Mouse (Mus musculus): ENCODE results near the gene Ggps1. TPM values are rescaled to one million over a fixed set of nuclear protein-coding genes. Genes with fewer than 3 reads are reported as not detected.
"Not testable (repeated sequence)": the region's sequence is repeated elsewhere in the genome, so short reads cannot be mapped to it uniquely, and the experiment has no call there.

The Ggps1 gene
- total RNA-seq, 2 experiments from 2014 or later, result 48.3 to 54.1 TPM

GRCm38 (mm10) chr13:14043851-14044250 is 19.4 kb downstream of the Ggps1 start:
- DNase-seq (ENCODE audit: low spot score in 2 of 2), result no peak
- intact Hi-C loops (cut with DNase I), result no loop called here

DNA sequence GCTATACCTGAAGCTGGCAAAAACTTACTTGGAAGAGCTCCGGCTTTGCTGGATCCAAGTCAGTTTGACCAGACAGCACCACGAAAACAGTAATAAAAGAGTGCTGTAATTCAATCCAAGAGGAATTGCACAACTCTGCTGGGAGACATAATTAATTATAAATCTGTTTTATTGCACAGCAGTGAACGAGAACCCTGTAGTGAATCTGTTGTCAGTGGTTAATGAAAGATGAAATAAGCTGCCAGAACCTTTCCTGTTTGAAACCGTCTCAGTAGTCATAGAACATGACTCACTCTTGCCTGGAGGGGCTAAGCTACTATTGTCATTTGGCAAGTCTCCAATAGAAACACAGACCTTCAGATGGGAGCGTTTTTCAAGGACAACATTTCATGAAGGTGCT is 23.1 kb downstream of the Ggps1 start:
- intact Hi-C loops (cut with DNase I), result no loop called here
- peak in 1 of 2 experiments; percentile 9 for DNase-seq (ENCODE audit: low spot score in 2 of 2)

DNA sequence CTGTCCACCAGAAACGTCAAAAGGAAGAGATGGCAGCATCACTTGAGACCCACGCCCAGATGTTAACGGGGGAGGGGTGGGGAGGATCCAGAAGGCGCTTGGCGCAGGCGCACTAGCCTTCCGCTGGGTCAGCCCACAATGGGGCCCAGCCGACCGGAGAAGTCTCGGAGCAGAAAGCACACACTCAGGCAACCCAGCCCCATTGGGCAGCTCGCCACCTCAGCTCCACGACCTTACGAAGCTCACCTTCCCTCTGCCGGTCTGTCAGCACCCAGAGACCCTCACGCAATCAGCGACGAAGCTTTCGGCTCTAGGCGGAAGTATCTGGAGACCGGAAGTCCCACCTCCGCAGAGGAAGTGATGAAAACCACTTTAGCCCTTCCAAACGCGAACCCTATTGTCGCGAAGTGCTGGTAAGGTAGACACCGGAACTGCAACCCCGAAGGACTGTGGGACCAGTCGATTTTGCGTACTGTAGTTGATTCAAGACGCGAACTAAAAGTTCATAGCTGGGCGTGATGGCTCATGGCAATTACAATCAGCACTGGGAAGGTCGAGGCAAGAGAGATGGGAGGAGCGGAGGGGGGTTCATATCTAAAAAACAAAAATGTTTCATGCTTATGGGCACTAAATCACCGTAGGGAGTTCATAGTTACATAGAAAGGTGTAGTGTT is 23.9 kb downstream of the Ggps1 start, which contains the start of gene Tbce:
TSS of gene Tbce (minus strand) at position 347 of the 674 bp plus-strand sequence.
- DNase-seq (ENCODE audit: low spot score in 2 of 2), result peak; percentile 91 to 93
- intact Hi-C loops (cut with DNase I), result loop anchor here (5.0 kb wide), 1 partner anchor 87 kb away; the partner anchor contains the start of gene B3galnt2

DNA sequence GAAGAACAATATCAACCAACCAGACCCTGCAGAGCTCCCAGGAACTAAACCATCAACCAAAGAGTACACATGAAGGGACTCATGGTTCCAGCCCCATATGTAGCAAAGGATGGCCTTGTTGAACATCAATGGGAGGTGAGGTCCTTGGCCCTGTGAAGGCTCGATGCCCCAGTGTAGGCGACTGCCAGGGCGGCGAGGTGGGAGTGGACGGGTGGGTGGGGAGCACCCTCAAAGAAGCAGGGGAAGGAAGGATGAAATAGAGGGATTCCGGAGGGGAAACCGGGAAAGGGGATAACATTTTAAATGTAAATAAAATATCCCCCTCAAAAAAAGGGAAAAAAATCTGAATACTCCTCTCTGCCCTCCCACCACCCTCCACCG is 24.4 kb downstream of the Ggps1 start:
- no peak for DNase-seq (ENCODE audit: low spot score in 2 of 2)
- intact Hi-C loops (cut with DNase I), result loop anchor here (5.0 kb wide), 1 partner anchor 87 kb away; the partner anchor contains the start of gene B3galnt2

DNA sequence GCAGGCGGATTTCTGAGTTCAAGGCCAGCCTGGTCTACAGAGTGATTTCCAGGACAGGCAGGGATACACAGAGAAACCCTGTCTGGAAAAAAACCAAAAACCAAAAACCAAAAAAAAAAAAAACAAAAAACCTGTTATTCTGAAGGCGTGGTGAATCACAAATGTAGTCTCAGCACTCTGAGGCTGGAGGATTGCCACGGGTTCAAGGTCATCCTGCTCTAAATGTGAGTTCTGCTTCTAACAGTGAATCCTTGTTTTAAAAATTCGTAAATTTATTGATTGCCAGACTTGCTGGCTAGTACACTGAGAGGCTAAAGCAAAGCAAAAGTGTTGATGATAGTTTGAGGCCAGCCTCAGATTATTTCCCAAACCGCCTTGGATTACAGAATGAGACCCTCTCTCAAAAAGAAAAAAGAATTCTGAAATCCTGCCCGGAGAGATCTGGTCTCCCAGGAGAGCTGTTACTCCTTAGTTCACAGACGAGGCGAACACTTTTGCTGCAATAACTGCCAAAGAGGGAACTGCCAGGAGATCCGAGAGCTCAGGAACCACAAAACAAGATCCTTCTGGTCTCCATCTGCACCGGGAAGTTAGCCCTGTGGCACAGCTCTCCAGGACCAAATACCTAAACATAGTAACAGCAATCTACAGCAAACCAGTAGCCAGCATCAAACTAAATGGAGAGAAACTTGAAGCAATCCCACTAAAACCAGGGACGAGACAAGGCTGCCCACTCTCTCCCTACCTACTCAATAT is 27.2 kb downstream of the Ggps1 start:
- DNase-seq (ENCODE audit: low spot score in 2 of 2), result no peak
- intact Hi-C loops (cut with DNase I), result loop anchor here (5.0 kb wide), 1 partner anchor 84 kb away; the partner anchor contains the start of gene B3galnt2

DNA sequence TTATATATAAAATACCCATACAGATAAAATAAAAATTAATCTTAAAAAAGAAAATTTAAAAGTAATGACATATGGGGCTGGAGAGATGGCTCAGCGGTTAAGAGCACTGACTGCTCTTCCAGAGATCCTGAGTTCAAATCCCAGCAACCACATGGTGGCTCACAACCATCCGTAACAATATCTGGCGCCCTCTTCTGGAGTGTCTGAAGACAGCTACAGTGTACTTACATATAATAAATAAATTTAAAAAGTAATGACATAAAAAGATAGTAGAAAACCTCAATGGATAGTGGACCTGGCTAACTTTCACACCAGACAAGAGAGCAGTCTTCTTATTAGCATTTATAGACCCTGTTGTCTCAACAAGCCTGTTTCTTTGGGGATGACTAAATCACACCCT is 27.9 kb downstream of the Ggps1 start:
- DNase-seq (ENCODE audit: low spot score in 2 of 2), result not testable (repeated sequence)
- intact Hi-C loops (cut with DNase I), result loop anchor here (5.0 kb wide), 1 partner anchor 83 kb away; the partner anchor contains the start of gene B3galnt2

- no peak for DNase-seq (ENCODE audit: low spot score in 2 of 2)
- intact Hi-C loops (cut with DNase I), result no loop called here
These were observed 29.3 kb downstream of the Ggps1 start for GRCm38 (mm10) chr13:14034073-14034348.

DNA sequence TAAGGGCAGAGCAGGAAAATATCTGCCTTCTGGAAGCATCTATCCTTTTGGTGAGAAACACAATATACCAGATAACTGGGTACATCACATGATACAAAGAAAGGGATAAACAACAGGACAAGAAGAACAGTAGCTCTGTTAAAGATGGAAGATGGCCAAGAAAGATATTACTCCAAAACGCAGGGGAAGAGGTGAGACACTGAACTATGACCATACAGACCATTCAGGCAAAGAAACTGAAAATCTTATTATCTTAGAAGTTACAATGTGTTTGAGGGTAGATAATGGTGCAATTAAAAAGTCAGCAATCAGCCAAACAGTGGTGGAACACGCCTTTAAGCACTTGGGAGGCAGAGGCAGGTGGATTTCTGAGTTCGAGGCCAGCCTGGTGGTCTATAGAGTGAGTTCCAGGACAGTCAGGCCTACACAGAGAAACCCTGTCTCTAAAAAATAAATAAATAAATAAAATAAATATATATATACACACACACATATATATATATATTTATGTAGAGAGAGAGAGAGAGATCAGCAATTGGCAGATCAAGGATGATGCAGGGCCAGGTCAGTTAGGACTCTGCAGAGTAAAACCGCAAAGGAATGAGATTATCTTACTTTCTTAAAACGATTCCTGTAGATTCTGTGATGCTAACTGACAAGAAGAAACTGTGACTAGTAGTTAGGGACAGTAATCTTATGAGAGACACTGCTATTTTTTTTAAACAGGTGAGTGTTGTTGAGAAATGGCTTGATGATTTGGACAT is 29.8 kb downstream of the Ggps1 start:
- intact Hi-C loops (cut with DNase I), result no loop called here
- no peak for DNase-seq (ENCODE audit: low spot score in 2 of 2)

DNA sequence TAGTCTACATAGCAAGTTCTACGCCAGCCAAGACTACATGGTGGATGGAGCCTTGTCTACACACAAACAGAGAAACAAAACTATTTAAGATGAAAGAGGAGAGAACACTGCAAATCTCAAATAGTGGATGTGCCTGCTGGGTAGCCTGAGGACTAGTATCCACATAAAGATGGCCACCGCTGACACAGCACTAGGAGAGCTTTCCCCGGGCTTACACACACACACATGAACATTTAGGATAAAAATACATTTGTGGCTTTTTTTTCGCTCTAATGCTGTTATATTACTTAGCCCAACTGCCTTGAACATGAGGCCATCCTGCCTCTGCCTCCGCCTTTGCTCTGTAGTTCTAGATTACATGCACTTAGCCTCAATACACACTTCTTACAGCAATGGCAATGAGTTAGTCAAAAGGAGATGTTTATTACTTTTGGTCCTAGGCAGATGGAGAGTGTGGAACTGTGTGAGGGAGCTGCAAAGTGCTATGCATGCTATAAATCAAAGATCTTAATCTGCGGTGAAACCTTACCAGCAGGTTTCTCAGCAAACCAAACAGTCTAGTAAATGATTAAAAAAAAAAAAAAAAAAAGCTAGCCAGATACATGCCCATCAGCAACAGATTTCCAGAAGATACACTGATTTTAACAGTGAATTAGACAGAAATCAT is 37.0 kb downstream of the Ggps1 start:
- intact Hi-C loops (cut with DNase I), result no loop called here
- DNase-seq (ENCODE audit: low spot score in 2 of 2), result no peak

- intact Hi-C loops (cut with DNase I), result no loop called here
- no peak for DNase-seq (ENCODE audit: low spot score in 2 of 2)
These were observed 37.7 kb downstream of the Ggps1 start for GRCm38 (mm10) chr13:14025554-14025953.

DNA sequence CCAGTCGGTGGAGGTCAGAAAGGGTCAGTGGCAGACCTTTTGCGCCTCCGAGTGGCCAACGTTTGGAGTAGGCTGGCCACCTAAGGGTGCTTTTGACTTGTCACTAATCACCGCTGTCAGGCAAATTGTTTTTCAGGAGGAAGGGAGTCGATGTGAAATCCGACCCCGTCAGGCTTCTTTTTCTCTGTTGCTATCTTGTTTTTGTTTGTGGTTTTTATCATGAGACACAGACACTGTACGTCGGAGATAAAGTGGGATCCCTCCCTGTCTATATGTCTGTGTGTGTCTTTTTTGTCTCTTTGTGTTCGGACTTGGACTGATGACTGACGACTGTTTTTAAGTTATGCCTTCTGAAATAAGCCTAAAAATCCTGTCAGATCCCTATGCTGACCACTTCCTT is 41.9 kb downstream of the Ggps1 start:
- DNase-seq (ENCODE audit: low spot score in 2 of 2); intact Hi-C loops (cut with DNase I): not testable (repeated sequence)

DNA sequence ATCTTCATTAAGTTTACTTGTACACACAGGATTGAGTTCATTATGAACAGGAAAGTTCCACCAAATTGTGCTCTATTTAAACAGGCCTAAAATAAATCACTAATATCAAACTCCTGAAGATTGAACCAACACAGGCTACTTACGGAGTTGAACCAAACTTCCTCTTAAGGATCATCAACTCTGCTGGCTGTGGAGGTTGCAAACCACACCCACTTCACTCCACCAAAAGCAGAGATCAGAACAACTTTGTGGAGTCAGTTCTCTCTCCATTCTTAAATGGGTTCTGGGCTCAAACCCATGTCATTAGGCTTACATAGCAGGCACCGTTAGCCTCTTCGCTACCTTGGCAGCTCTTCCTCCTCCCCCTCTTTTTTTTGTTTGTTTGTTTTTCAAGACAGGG is 44.4 kb downstream of the Ggps1 start:
- intact Hi-C loops (cut with DNase I), result no loop called here
- DNase-seq (ENCODE audit: low spot score in 2 of 2), result no peak

DNA sequence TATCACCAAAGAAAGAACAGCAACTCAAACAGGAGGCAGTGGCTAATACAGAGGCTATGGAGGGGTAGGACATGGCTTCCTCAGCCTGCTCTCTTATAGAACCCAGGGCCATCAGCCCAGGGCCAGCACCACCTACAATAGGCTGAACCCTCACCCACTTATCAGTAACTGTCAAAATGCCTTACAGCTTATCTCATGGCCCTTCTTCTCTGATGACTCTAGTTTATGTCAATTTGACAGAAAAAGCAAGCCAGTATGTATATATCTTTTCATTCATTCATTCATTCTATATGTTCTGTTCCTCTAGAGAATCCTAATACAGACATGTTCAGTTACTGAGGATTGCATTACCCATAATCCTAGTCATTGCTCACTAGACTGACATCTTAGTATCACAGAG is 45.0 kb downstream of the Ggps1 start:
- no peak for DNase-seq (ENCODE audit: low spot score in 2 of 2)
- intact Hi-C loops (cut with DNase I), result no loop called here

- DNase-seq (ENCODE audit: low spot score in 2 of 2), result no peak
- intact Hi-C loops (cut with DNase I), result no loop called here
These were observed 47.7 kb downstream of the Ggps1 start for GRCm38 (mm10) chr13:14015609-14016008.

- DNase-seq (ENCODE audit: low spot score in 2 of 2), result no peak
- intact Hi-C loops (cut with DNase I), result no loop called here
These were observed 48.7 kb downstream of the Ggps1 start for GRCm38 (mm10) chr13:14014540-14014939.

DNA sequence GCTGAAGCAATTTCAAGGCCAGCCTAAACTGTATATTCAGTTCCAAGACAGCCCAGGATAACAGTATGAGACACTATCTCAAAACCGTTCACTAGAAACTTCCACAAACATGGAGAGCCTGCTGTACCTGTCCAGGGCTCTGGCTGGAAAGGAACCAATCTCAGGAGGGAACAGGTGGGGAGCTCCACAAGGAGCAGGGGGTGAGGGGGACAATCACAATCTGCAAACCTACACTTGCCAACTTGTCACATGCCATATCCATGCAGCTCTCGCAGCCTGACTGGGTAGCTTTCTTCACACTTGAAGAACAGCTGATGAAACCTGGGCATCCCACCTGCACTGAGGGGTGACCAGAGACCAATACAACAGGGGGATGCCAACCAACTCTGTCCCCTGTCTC is 49.3 kb downstream of the Ggps1 start:
- intact Hi-C loops (cut with DNase I), result no loop called here
- DNase-seq (ENCODE audit: low spot score in 2 of 2), result no peak

- intact Hi-C loops (cut with DNase I), result no loop called here
These were observed 51.8 kb downstream of the Ggps1 start for GRCm38 (mm10) chr13:14011454-14011995.

DNA sequence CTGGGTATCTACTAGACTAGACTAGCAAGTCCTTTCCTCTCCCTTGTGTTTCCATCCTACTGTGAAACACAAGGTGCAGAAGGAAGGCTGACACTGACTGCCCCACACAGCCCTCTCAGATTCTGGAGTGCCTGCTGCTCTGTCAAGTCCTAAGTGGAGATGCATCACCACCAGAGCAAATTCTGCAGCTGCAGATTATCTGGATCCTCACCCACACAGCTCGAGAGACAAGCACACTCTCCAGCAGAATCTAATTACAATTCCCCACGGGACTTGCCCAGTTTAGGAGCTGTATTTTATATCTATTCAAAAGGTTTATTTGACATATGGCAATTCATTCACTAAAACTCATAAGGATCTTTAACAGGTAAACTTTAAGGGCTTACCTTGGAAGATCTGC is 57.2 kb downstream of the Ggps1 start:
- peak in 1 of 2 experiments; percentile 38 for DNase-seq (ENCODE audit: low spot score in 2 of 2)
- intact Hi-C loops (cut with DNase I), result no loop called here

More at GRCm38 (mm10) chr13:14011454-14011995, 51.8 kb downstream of the Ggps1 start:
- no peak for DNase-seq (ENCODE audit: low spot score in 2 of 2)

GRCm38 (mm10) chr13:14004999-14005398 is 58.3 kb downstream of the Ggps1 start:
- no peak for DNase-seq (ENCODE audit: low spot score in 2 of 2)
- intact Hi-C loops (cut with DNase I), result no loop called here

All from left cerebral cortex, postnatal 14 days (tissue).